Mouse (Mus musculus): ENCODE measurements around the gene Smoc1. TPM values are rescaled to one million over a fixed set of nuclear protein-coding genes. Genes with fewer than 3 reads are reported as not detected.

Gene Smoc1
- polyA plus RNA-seq, 1 experiment from 2014 or later: 8.4 TPM

DNA sequence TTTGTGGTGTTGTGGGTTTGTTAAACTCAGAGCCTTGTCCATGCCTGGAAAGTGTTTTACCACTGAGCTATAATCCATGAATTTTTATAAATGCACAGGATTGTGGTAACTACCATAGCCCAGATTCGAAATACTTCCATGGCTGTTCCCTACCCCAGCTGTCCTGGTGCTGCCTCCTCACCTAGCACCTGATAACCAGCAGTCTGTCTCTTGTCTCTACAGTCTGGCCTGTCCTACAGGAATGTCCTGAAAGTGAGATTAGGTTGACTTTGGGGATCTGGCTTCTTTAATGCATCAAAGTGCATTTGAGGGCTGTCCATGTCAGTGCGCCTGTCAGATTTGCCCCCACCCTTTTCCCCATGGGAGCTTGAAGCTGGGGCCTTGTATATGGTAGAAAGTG lies 29.2 kb downstream of the Smoc1 start:
- no peak overlapping the region for H3K27ac ChIP-seq
- no peak overlapping the region for H3K9ac ChIP-seq
- H3K36me3 ChIP-seq: no peaks in the 10 kb centered on the region
- H3K4me3 ChIP-seq (replicated peaks): no peak overlapping the region
- H3K4me1 ChIP-seq: no peaks in the 10 kb centered on the region
- H3K27me3 ChIP-seq (replicated peaks): no peaks in the 10 kb centered on the region
- H3K4me2 ChIP-seq: no peak overlapping the region
- no peaks in the 10 kb centered on the region for H3K9me3 ChIP-seq
- no peak for ATAC-seq (ENCODE audit: insufficient read depth, low FRiP score, low read depth)
- 85% methylated on average over 2 of the region's 2 CpGs for WGBS

DNA sequence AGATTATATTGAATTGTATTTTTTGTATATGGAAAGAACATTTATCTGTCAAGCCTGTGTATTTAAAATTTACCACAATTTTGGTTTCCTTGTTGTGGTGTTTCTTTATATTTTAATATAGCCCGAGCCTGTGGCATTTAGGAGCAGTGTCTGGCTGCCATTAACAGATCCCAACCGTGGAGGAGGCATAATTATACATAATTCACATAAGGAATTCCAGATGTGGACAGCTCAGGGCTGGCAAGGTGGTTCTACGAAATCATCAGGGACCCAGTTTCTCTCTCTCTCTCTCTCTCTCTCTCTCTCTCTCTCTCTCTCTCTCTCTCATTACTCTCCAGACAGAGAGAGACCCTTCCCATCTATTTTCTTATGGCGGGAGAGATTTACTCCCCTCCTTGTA lies 31.0 kb downstream of the Smoc1 start:
- no peaks in the 10 kb centered on the region for H3K27me3 ChIP-seq (replicated peaks)
- ATAC-seq (ENCODE audit: insufficient read depth, low FRiP score, low read depth): no peak
- no peaks in the 10 kb centered on the region for H3K36me3 ChIP-seq
- H3K4me1 ChIP-seq: no peaks in the 10 kb centered on the region
- 54% methylated on average over 4 of the region's 4 CpGs for WGBS
- no peak overlapping the region for H3K9ac ChIP-seq
- H3K4me3 ChIP-seq (replicated peaks): no peak overlapping the region
- no peaks in the 10 kb centered on the region for H3K9me3 ChIP-seq
- no peak overlapping the region for H3K4me2 ChIP-seq
- H3K27ac ChIP-seq: no peak overlapping the region

DNA sequence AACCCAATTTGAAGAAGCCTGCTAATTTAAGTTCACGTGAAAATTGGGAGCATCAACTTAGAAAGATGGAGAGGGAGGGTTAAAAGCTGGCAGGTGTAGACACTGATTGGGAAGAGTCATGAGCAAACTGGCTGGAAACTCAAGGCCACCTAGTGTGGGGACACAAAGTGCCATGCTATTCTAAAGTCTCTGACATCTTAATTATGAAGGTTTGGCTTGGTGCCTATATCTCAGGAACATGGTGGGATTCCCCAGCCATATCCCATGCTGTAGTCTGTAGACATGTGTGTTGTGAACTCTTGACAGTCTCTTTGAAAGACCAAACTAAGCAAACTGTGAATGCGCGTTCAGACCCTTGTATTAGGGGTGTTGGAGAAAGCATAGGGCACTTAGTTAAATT lies 32.0 kb downstream of the Smoc1 start:
- no peaks in the 10 kb centered on the region for H3K9me3 ChIP-seq
- ATAC-seq (ENCODE audit: insufficient read depth, low FRiP score, low read depth): no peak
- H3K4me2 ChIP-seq: no peak overlapping the region
- no peak overlapping the region for H3K4me3 ChIP-seq (replicated peaks)
- H3K27me3 ChIP-seq (replicated peaks): no peaks in the 10 kb centered on the region
- no peaks in the 10 kb centered on the region for H3K36me3 ChIP-seq
- no peak overlapping the region for H3K27ac ChIP-seq
- H3K9ac ChIP-seq: no peak overlapping the region
- WGBS: 83% methylated on average over 3 of the region's 3 CpGs
- H3K4me1 ChIP-seq: peaks cover 3% of the 10 kb centered on the region; the same call in 1 of the 2 replicates

DNA sequence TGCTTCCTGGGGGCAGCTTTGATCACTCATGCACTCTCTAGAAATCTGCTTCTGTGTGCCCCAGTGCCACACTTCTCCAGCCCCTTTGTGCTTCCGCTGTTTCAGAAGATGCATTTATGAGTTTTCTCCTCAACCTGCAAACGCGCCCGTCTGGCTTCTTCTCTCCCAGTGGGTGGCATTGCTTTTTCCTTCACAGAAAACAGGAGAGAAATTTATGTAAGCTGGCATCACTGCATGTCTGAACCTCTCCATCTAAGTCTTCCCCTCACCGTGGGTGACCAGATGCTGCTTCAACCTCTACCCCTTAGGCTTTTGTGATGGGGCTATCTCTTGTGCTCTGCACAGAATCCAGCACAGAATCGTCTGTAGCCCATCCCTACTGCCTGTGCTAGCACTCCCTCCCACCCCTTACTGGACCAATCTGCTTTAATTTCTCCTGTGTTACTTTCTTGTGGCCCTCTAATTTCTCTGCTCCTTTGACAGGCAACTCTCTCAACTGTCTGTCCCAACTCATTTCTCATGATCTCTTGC lies 35.3 kb downstream of the Smoc1 start:
- H3K27me3 ChIP-seq (replicated peaks): no peaks in the 10 kb centered on the region
- H3K4me1 ChIP-seq: peaks cover 5% of the 10 kb centered on the region; the same call in 1 of the 2 replicates
- no peak overlapping the region for H3K4me2 ChIP-seq
- H3K36me3 ChIP-seq: no peaks in the 10 kb centered on the region
- ATAC-seq (ENCODE audit: insufficient read depth, low FRiP score, low read depth): no peak
- H3K9me3 ChIP-seq: no peaks in the 10 kb centered on the region
- no peak overlapping the region for H3K4me3 ChIP-seq (replicated peaks)
- no peak overlapping the region for H3K27ac ChIP-seq
- no peak overlapping the region for H3K9ac ChIP-seq
- WGBS: 78% methylated on average over 6 of the region's 6 CpGs

DNA sequence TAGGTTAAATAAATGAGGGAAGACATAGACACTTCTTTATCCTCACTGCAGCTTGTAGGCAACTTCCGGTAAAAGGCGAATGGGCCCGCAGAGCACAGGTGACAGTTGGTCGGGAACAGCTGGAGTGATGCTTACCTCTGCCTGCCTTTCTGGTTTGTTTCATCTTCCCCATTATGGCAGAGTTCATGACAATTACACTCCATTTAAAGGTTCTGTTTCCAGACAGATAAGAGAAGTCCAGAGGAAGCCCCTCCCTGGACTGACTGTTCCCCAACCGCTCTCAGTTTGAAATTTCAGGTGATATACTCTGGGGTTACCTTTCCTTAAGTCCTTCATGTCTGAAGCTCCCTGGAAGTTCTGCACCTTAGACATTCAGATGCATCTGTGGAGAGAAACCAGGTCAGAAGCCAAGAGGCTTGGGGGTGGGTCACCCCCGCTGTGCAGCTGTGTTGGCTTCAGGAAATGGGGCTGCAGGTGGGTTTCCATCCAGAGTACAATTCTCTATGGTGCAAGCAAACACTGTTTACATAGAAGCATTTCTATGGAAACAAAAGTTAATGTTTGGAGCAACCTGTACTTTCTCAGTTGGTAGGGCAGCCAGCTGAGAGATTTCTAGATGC lies 36.8 kb downstream of the Smoc1 start:
- H3K27ac ChIP-seq: no peak overlapping the region

DNA sequence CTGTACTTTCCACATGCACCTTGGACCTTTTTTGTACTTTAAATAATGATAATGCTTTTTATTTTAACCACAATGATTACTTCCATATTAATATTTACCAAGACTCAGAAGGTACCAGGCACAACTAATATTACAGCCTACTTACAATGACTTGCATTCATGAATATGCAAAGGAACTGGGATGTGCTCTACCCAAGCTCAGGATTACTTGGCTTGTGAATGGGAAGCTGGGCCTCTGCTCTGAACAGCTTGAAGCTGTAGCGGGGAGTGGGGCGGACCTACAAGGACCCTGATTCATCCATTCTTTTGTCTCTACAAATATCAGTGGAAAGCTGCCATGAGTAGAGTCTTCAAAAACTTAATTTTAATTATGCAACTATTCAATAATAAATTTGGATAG lies 47.5 kb downstream of the Smoc1 start:
- Histone ChIP-seq H3K4me1 (no peaks in the 10 kb centered on the region), H3K4me3 (replicated peaks) (no peak overlapping the region), H3K36me3 (no peaks in the 10 kb centered on the region), H3K9me3 (no peaks in the 10 kb centered on the region), H3K9ac (no peak overlapping the region), H3K27ac (no peak overlapping the region), H3K4me2 (no peak overlapping the region), H3K27me3 (replicated peaks) (no peaks in the 10 kb centered on the region)
- 94% methylated on average over 2 of the region's 2 CpGs for WGBS
- ATAC-seq (ENCODE audit: insufficient read depth, low FRiP score, low read depth): no peak

More for the DNA sequence above, 36.8 kb downstream of the Smoc1 start:
- Histone ChIP-seq H3K9me3 (no peaks in the 10 kb centered on the region), H3K4me1 (peaks cover 5% of the 10 kb centered on the region; the same call in 1 of the 2 replicates), H3K9ac (no peak overlapping the region), H3K27me3 (replicated peaks) (no peaks in the 10 kb centered on the region), H3K4me2 (no peak overlapping the region), H3K4me3 (replicated peaks) (no peak overlapping the region), H3K36me3 (no peaks in the 10 kb centered on the region)
- WGBS: 59% methylated on average over 6 of the region's 6 CpGs
- ATAC-seq (ENCODE audit: insufficient read depth, low FRiP score, low read depth): no peak

DNA sequence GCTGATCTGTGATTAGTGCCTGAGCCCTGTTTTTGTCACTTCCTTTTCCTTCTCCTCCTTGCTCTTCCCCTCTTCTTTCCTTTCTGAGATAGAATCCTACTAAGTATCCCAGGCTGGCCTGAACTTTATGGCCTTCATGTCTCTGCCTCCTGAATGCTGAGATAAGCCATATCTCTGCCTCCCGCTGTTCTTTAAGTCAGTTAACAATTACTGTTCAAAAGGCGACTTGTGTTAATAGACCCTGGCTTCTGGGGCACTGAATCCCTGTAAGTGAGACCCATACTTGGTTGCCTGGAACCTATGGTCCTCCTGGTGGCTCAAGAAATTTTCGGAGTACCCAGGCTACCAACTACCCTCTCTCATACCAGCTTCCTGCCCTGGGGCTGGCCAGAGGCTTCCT lies 48.3 kb downstream of the Smoc1 start:
- no peaks in the 10 kb centered on the region for H3K36me3 ChIP-seq
- no peak for ATAC-seq (ENCODE audit: insufficient read depth, low FRiP score, low read depth)
- no peaks in the 10 kb centered on the region for H3K4me1 ChIP-seq
- no peak overlapping the region for H3K27ac ChIP-seq
- H3K9me3 ChIP-seq: no peaks in the 10 kb centered on the region
- no peak overlapping the region for H3K4me2 ChIP-seq
- WGBS: 82% methylated on average over 3 of the region's 3 CpGs
- no peaks in the 10 kb centered on the region for H3K27me3 ChIP-seq (replicated peaks)
- no peak overlapping the region for H3K9ac ChIP-seq
- no peak overlapping the region for H3K4me3 ChIP-seq (replicated peaks)

DNA sequence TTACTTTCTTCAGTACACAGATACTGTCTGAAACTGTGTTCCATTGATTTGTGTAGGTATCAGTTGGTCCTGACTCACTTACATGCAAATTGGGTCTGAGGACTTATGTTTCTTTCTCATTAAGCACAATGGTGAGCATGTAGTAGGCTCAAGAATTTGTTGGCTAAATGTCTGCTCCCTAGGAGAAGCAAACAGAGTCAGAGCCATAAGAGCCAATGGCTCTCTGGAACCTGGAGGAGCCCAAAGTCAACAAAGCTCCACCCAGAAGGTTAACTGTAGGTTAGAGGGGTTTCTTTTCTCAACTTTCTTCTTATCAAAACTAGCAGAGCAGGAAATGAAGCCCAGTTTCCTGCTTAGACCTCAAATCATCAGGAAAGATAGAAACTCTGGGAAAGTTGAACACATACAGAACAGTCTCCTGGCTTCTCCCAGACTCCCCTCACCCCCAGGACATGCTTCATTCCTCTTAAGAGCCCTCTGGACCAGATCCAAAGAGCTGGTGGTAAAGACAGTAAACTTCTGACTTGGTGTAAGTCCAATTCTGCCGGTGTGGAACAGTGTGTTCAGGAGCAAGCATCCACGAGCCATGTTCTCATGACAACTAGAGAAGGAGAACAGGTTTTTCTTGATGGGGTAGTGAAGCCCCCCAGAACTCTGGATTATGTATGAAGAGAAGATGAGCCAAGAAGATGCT lies 51.5 kb downstream of the Smoc1 start:
- no peak overlapping the region for H3K9ac ChIP-seq
- 61% methylated on average over 2 of the region's 2 CpGs for WGBS
- H3K4me2 ChIP-seq: no peak overlapping the region
- H3K27me3 ChIP-seq (replicated peaks): no peaks in the 10 kb centered on the region
- no peaks in the 10 kb centered on the region for H3K36me3 ChIP-seq
- peak overlapping the region; percentile 8; the same call in 1 of the 2 replicates for H3K27ac ChIP-seq
- no peaks in the 10 kb centered on the region for H3K4me1 ChIP-seq
- no peaks in the 10 kb centered on the region for H3K9me3 ChIP-seq
- H3K4me3 ChIP-seq (replicated peaks): no peak overlapping the region
- ATAC-seq (ENCODE audit: insufficient read depth, low FRiP score, low read depth): 0 out of 2 replicates have a peak, but pooled peaks have one; percentile 18

DNA sequence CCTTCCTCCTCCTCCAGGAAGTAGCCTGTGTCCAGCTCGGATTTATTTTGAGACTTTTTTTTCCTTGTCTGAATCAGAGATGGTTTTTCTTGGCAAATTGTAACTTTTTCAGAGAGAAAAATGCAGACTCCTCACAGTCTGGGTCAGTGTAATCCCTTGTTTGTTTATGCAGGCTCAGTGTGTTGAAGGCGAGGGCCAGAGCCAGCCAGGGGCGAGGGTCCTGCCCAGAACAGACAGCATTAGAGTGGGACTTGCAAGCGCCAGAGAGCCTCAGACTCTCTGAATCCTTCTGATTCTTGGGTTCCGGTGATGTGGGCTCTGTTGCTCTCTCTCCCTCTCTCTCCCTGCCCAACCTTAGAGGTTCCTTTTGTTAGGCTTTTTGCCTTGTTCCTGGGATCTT lies 53.7 kb downstream of the Smoc1 start:
- no peaks in the 10 kb centered on the region for H3K27me3 ChIP-seq (replicated peaks)
- ATAC-seq (ENCODE audit: insufficient read depth, low FRiP score, low read depth): no peak
- no peak overlapping the region for H3K9ac ChIP-seq
- no peak overlapping the region for H3K4me2 ChIP-seq
- H3K4me3 ChIP-seq (replicated peaks): no peak overlapping the region
- H3K4me1 ChIP-seq: no peaks in the 10 kb centered on the region
- WGBS: 51% methylated on average over 5 of the region's 5 CpGs
- H3K36me3 ChIP-seq: no peaks in the 10 kb centered on the region
- no peaks in the 10 kb centered on the region for H3K9me3 ChIP-seq
- no peak overlapping the region for H3K27ac ChIP-seq

DNA sequence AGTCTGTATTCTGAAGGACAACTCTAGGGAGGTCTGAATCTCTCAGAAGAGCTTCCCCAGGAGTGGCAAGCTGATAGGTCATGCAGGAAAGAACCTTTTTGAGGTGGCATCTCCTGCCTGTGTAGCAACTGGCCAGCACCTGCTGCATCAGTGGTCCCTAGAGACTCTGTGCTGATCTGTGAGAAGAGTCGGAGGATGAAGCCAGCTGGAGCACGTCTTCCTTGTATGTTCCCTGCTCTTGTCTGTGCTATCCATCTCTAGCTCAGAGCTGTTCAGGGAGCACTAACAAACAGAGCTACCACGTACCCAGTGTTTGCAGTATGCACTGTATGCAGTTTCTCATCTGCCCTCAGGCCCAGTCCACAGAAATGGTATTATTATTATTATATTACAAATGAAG lies 54.4 kb downstream of the Smoc1 start:
- ATAC-seq (ENCODE audit: insufficient read depth, low FRiP score, low read depth): no peak
- no peaks in the 10 kb centered on the region for H3K27me3 ChIP-seq (replicated peaks)
- no peak overlapping the region for H3K4me2 ChIP-seq
- H3K36me3 ChIP-seq: no peaks in the 10 kb centered on the region
- no peak overlapping the region for H3K4me3 ChIP-seq (replicated peaks)
- H3K9me3 ChIP-seq: no peaks in the 10 kb centered on the region
- H3K27ac ChIP-seq: no peak overlapping the region
- no peak overlapping the region for H3K9ac ChIP-seq
- 61% methylated on average over 3 of the region's 3 CpGs for whole genome bisulfite sequencing
- no peaks in the 10 kb centered on the region for H3K4me1 ChIP-seq

DNA sequence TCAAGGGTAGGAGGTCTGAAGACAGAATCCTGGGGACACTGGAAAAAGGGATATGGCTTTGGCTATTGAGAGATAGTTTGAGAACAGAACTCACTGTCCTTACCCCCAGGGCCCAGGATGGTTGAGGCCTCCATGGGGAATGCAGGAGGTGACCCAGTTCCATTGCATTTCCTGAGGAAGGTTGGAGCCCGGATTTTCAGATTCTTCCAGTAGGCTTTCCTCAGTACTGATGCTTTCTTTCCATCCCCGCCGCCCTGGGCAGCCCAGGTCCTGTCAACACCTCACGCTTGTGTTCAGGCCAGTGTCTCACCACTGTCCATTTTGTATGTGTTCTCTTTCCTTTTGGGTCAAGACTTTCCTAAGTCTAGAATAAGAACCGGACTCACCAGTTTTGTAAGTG lies 56.5 kb downstream of the Smoc1 start:
- Histone ChIP-seq H3K4me1 (no peaks in the 10 kb centered on the region), H3K4me2 (no peak overlapping the region), H3K36me3 (no peaks in the 10 kb centered on the region), H3K9me3 (no peaks in the 10 kb centered on the region), H3K9ac (no peak overlapping the region), H3K27ac (no peak overlapping the region), H3K4me3 (replicated peaks) (no peak overlapping the region), H3K27me3 (replicated peaks) (no peaks in the 10 kb centered on the region)
- WGBS: 91% methylated on average over 5 of the region's 5 CpGs
- no peak for ATAC-seq (ENCODE audit: insufficient read depth, low FRiP score, low read depth)

DNA sequence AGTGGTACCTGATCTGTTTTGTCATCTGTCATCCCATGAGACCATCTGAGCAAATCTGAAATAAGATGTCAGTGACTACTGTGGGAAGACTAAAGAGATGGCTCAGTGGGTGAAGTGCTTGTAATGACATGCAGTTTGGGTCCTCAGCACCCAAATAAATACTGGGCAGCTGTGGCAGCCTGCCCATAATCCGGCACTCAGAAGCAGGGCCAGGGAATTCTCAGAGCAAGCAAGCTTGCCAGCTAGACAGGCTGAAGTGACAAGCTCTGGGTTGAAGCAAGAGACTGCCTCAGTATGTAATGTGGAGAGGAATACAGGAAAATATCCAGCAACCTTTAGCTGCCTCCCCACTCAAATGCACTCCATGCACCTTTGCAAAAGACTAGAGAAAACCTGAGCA lies 58.6 kb downstream of the Smoc1 start:
- Histone ChIP-seq H3K4me1 (no peaks in the 10 kb centered on the region), H3K9ac (no peak overlapping the region), H3K4me3 (replicated peaks) (no peak overlapping the region), H3K36me3 (no peaks in the 10 kb centered on the region), H3K27ac (no peak overlapping the region), H3K4me2 (no peak overlapping the region), H3K9me3 (no peaks in the 10 kb centered on the region), H3K27me3 (replicated peaks) (no peaks in the 10 kb centered on the region)
- ATAC-seq (ENCODE audit: insufficient read depth, low FRiP score, low read depth): no peak
- 68% methylated on average over 1 of the region's 1 CpGs for WGBS
